Mouse (Mus musculus) left cerebral cortex, postnatal 25 days (tissue): ENCODE results near the gene Nol4l. TPM values are rescaled to one million over a fixed set of nuclear protein-coding genes. Genes with fewer than 3 reads are reported as not detected.
A peak's percentile ranks its signal among the peaks of the same experiment; 100 is the strongest.

Experiments
- DNase-seq, 2 experiments: peaks; one replicate each; pipeline ENCODE4 v3.0.0; 2022; ENCODE audit warnings: low spot score in 2 of 2, mixed read lengths in 1 of 2
- intact Hi-C: fragments of 180-260 bp; cut with DNase I; formaldehyde crosslinking; loops from one replicate; pipeline ENCODE4 v1.15.1; 2025
- total RNA-seq, 2 experiments: library from RNA; stranded (reverse); gene quantifications; 2 replicates each; pipeline ENCODE4 v1.2.3; 2021

Gene Nol4l
- total RNA-seq, result 10 to 100 TPM; 45.0 to 48.4 TPM

DNA sequence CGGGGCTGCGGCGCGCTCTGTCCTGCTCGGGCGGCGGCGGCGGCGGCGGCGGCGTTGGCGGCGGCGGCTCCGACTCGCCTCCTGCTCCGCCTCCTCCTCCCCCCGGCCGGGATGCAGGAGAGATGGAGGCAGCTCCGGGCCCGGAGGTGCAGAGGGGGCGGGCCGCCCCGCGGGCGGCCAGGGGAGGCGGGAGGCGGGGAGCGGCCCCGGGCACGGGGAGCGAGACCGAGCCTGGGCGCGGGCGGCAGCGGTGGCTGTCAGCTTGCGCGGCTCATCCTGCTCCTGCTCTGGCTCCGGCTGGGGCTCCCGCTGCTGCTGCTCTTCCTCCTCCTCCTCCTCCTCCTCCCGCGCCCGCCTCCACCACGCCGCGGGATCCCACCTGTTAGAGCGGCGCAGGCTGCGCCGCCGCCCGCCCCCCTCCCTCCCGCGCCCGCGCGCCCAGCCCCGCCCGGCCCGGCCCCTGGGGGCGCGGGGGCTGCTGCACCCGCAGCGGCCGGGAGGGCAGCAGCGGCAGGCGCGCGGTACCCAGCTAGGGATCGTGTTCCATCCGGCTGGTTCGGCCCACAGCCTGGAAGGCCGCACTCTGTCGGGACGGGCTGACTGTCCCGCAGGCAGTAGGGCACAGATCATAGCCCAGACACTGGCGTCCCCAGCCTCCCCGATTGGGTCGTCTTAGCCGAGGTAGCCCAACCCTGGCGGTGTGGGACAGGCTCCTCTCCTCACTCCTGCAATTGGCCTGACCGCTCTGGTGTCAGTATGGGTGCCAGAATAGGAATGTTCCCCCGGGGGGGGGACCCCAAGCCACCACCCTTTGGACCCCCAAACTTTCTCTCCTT, at the start of gene Nol4l:
Gene Nol4l, minus strand, starts transcription at position 41 of the 836 bp plus-strand sequence.
- no peak for DNase-seq
- intact Hi-C loops, result loop anchor here (2.0 kb wide), 1 partner anchor 37 kb away; the partner anchor contains the start of gene 4930404H24Rik

DNA sequence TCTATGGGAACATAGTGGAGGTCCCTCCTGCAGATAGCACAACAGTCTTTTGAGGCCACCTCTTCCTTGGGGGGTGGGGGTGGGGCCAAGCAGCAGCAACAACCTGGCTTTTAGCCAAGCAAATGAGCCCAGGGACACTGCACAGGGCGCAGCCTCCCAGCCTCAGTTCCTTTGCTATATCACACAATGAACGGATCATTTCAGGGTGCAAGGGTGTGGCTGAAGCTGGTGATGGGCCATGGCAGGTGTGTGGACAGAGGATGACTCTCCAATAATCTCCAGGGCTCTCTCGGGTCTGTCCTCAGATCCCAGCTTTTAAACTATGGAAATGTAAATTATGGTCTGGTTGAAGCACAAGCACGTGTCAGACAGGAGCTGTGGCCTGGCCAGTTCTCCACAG, 47.4 kb upstream of the Nol4l start:
- DNase-seq, result no peak
- intact Hi-C loops, result no loop called here

DNA sequence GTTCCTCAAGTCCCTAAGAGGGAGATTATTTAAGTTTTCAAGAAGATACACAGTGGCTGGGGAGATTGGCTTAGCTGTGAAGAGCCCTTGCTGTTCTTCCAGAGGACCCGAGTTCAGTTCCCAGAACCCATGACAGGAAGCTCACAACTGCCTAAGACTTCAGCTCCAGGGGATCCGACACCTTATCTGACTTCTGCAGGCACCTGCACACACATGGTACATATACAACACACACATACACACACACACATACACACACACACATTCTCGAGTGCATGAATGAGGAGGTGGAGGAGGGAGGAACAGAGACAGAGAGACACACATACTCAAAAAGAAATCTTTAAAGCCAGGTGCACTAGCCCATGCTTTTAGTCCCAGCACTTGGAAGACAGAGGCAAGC, 46.4 kb upstream of the Nol4l start:
- intact Hi-C loops, result no loop called here

DNA sequence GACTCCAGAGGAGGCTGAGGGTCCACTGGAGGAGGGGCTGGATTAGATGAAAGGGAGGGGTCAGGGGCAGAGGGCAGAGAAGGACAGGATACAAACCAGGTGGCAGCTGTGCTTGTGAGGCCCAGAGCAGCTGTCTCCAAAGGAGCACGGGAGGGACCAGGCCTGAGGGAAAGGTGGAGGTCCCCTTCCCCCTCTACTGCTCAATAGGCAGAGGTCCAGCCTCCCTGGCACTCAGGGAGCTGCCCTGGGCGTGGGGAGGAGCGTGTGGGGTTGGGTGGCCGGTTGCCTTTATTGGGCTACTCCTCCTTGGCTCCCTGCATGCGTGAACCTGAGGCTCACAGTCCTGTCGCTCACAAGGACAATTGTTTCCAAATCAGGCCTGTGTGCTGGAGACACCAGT, 45.8 kb upstream of the Nol4l start:
- no peak for DNase-seq
- intact Hi-C loops, result no loop called here

More for the DNA sequence above, 46.4 kb upstream of the Nol4l start:
- DNase-seq, result no peak

DNA sequence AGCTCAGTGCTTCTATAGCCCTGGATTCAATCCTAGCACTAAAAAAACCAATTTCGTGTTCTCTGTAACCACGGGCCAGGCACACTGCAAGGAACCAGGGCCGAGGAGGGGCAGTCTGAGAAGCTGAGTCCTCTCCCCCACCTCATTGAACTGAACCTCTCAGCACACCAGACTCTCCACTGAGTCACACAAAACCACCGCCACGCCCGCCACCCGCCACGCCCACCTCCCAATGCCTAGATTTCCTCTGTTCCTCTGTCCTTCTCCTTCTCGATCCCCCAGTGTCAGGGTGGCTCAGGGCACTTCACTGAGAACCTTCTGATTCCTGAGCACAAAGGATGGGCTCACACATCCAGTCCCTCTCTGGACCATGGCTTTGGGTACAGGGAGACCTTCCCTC, 43.3 kb upstream of the Nol4l start:
- intact Hi-C loops, result no loop called here
- DNase-seq, result no peak

DNA sequence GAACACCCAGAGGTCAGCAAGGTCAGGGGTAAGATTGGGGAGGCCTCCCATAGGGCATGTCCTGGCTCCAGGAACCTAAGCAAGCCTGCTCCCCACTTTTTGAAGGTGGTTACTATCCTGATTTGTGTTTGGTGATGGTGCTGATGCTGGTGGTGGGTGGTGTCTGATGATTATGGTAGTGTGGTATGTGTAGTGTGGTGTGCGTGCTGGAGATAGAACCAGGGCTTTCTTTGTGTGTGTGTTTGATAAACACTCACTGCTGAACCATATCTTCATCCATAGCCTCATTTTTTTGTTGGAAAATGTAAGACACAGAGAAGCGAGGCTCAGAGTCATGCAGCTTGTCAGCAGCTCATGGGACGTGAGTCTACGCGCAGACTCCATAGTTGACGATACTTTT, 38.8 kb upstream of the Nol4l start:
- intact Hi-C loops, result loop anchor here (5.0 kb wide), 1 partner anchor 86 kb away; no protein-coding TSS in a partner anchor
- no peak for DNase-seq

DNA sequence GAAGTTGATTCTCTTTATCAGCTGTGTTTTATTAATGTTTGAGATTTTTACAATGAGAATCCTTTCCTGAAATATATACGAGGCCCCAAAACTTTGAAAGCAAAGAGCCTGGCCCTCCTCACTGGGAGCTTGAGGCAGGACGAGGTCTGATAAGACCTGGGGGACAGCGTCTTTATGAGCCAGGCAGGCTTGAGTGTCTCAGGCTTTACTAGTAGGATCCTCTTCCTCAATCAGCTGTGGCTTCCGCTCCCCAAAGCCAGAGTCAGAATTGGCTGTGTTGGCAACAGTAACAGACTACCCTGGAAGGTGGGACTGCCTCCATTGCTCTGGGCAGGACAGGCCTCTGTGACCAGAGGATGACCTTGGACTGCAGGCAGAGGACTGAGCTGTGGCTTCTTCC, 38.2 kb upstream of the Nol4l start:
- DNase-seq, result no peak
- intact Hi-C loops, result loop anchor here (5.0 kb wide), 1 partner anchor 86 kb away; no protein-coding TSS in a partner anchor

DNA sequence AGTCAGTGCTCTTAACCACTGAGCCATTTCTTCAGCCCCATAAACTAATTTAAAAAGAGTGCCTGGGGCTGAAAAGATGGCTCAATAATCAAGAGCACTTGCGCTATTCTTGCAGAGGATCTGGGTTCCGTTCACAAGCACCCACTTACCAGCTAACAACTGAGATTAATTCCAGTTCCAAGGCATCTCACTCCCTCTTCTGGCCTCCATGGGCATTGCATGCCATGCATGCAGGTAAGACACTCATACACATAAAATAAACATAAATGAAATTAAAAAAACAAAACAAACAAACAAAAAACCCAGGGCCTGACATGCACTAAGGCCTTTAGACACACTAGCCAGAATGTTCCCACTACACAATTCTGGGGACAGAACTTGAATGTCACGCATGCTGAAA, 34.6 kb upstream of the Nol4l start:
- no peak for DNase-seq
- intact Hi-C loops, result no loop called here

DNA sequence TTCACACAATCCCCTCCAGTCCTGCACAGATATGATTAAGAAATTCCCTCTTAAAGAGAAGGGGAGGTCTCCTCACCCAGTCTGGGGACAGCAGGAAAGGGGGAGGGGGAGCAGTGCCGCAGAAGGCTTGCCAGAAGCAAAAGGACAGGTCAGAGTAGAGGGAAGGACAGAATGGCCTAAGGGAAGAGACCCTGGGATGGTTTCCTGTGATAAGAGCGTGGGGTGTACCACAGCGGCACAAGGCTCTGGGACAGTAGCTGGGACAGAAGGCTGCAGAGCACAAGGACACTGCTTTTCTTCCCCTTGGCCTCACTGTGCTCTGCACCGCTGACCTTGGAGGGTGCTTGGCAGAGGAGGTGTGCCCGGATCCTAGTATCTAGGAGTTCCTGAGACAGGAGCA, 31.8 kb upstream of the Nol4l start:
- intact Hi-C loops, result no loop called here

DNA sequence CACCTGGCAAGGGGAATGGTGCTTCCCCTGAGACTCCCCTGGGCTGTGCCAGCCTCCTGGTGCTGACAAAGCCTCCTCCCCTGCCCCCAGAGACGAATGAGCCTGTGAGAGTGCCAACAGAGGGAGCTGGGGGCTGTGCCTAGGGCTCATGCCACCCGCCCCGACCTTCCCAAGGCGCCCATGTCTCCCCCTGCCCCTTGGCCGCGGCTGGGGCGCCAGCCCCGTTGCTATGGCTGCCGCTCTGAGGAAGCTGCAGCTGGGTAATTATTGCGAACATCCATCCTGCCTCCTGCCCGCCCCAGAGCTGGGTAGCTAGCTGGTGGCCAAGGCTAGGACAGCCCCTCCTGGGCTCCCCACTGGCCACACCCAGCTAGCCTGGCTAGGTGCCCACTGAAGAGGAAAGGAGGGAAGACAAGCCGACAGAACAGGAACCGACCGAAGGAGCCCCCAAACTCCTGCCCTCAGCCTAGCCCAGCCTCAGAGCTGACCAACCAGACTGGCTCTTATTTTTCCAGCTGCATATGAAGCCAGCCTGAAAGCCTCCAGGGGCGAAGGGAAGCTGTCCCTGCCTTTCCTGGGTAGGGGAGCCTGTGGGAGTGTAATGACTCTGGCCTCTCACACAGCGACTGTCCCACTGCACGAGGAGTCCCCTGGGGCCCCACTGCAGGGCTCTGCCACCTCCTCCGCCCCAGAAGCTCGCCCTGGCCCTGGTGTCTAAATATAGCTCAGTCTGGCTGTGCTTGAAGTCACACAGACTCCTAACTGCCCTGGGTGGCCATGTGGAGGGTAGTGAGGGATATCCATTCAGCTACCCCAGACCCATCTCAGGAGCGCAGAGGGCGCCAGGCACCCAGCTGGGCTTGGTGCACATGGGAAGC, 31.1 kb upstream of the Nol4l start:
- DNase-seq, result peak; percentile 19 to 20

More for the DNA sequence above, 31.8 kb upstream of the Nol4l start:
- DNase-seq, result no peak

DNA sequence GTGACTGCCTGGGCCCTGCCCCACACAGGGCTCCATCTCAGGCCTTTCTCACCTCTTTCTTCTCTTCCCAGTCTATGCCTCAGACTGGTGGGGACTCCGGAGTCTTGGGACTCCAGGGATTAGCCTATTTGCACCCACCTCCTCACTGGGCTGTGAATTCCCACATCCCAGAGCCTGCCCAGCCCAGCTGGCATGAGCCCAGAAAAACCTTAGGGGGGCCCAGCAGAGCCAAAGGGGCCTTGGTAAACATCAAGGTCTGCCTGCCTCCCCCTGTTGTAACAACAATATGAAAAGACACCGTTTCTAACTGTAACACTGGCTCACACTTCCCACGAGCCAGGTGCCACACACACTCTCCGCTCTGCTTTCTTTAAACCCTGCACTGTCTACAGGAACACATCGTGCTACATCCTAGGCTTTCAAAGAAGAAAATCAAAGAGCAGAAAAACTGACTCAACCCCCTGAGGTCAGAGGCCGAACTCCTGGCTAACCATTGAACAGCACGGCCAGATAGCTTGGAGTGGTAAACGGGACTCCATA, 29.9 kb upstream of the Nol4l start:
- intact Hi-C loops, result no loop called here
- DNase-seq, result peak; percentile 31 to 68

More for the DNA sequence above, 31.1 kb upstream of the Nol4l start:
- intact Hi-C loops, result no loop called here

DNA sequence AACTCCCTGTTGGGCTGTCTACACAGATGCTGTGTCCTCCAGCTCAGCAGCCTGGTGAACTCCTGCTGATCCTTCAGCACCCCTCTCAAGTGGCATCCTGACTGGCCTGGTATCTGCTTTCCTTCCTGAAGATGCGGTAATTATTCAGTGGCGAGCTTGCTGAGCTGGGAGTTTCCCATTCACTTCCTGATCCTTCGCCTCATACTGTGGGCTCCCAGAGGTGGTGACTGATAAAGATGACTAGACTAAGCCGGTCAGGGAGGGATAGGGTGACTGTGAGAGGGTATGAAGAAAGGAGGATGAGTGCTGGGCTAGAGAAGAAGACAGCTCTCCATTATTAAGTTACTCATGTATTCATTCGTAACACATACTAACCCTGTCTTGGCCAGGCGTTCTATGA, 28.7 kb upstream of the Nol4l start:
- DNase-seq, result no peak
- intact Hi-C loops, result no loop called here

DNA sequence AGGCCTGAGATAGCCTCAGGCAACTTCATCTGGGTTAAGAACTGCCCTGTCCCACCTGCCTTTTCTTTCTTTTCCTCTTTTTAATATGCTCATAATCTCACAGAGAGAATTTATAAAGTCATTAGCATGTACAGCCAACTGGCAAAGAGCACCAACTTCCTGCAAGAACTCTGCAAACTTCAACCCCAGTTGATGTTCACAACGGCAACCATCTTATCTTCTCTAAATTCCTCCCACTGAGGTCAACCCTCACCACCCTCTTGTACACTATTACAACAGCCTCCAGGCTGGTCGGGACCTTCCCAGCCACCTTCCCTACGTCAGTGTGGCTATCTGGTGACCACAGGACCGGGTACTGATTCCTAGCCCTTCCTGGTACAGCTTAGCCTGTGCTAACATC, 27.5 kb upstream of the Nol4l start:
- no peak for DNase-seq
- intact Hi-C loops, result no loop called here

DNA sequence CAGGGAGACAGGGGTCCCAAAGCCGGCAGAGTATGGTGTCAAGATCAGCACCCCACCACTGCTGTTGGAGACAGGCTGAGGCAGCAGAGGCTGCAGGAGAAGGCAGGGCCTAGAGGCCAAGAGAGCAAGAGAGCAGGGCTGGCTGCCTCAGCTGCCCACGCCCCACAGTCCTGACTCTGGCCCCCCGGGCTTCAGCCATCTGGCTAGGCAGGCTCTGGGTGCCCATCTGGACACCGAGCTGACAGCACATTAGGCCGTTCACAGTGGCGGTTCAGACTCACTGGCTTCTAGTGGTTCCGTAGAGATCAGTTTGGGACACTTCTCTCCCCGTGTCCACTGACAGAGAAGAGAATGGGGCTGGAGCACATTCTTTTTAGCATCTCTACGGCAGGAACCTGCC, 26.4 kb upstream of the Nol4l start:
- intact Hi-C loops, result no loop called here
- DNase-seq, result no peak

DNA sequence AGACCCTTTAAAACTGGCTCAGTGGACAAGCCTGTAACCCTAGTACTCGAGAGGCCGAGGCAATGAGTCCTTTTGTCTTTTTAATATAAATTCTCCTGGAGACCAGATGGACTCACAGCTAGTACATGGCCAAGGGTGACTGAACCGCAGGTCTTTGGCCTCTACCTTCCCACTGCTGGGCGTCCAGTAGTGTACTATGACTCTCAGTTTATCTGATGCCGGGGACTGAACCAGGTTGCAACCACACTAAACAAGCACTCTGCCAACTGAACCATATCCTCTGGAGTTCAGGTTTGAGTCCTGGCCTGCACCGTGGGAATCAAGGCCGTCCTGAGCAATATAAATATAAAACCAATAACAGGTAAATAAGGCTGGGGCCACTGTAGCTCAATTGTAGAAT, 24.8 kb upstream of the Nol4l start:
- intact Hi-C loops, result no loop called here
- DNase-seq, result no peak

DNA sequence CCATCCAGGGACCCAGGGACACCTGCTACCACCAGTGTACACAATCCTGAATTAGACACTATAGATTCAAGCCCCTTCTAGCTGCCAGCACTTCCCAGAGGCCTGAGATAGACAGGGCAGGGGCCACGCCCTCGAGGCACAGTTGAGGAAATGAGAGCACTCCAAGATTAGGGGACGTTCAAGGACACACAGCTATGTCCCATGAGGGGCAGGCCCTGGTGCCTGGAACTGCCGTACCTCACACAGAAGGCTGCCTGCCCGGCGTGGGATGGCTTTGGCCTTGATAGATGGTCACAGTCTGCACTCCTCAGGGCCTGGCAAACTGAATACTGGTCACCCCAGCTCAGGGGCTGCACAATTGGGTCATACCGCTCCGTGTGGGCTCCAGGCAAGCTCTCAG, 19.7 kb upstream of the Nol4l start:
- intact Hi-C loops, result no loop called here
- DNase-seq, result no peak

DNA sequence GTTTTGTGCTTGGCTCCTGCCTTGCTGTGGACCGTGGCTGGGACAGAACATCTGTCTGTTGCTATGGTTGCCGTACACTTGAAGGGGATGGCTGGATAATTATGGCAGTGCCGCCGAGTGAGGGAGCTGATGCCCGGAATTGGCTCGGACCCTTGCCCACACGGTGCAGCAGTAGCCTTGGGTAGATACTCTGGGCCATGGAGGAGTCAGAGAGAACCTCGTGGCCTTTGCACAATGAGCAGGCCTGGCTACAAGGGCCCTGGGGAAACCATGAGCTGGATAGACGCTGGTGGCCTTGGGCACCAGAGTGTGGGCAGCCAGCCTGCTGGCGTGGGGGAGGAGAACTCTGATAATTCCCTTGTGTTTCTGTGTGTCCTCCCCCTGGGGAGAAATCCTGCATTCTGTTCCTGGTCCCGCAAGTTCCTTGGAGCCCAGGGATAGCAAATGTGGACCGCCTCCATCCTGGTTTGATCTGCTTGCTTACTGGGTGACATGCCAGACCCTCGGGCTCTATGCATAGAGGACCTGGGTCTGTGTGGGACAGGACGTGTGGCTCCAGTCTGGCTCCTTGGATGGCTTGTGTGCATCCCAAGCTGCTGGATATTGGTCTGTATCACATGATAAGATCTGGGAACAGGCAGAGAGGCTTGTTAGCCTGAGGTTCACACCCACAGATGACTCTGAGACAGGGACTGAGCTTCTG, 18.6 kb upstream of the Nol4l start:
- DNase-seq, result peak in 1 of 2 experiments; percentile 23

DNA sequence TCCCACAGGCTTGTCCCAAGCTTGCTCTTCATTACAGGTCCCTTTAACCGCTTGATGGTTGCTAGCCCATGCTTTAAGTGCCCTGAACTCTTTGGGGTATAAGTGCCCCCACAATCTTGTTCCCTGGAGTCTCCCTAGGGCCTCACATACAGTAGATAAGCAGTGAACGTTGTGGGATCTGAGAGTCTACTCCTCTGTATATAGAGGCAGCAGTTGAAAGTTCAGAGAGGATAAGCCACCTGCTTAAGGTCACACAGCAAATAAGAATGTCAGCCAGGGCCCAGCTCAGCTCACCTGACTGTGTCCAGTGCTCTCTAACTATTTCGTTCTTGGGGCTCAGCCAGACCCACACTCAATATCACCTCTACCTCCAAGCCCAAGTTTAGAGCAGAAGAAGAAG, 17.9 kb upstream of the Nol4l start:
- intact Hi-C loops, result no loop called here
- no peak for DNase-seq

More for the DNA sequence above, 18.6 kb upstream of the Nol4l start:
- intact Hi-C loops, result no loop called here

DNA sequence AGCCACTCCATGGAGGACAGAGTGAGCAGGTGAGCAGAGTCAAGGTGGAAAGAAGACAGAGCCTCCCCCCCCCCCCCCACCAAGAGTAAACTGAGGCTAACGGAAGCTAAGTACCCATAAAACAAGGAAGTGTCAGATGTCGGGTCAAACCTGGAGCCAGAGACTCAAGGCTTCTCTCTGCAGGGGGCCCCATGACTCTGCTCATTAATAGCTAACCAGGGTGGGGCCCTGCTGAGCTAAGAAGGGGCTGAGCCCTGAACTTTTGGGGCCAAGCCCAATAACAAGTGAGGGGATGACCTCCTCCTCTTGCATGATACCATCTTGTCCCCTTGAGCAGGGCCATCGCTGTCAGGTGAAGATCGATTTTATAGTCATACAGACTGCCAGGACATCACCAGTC, 17.2 kb upstream of the Nol4l start:
- intact Hi-C loops, result no loop called here

DNA sequence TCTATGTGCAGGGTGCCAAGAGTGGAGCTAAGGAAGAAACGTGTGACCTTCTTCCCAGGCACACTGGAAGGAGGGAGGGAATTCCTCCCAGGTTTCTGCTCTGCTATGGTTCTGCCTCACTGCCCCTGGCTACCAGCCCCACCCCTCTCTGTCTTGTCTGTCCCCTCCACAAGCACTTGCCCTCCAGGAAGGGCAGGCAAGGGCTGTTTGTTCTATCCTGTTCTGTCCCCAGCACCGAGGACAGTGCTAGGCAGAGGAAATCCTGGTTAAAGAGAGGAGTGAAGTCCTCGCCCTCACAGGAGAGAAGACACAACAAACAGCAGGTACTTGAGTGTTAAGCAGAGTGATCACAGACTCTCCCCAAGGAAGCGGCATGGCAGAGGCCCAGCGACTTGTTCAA, 16.7 kb upstream of the Nol4l start:
- intact Hi-C loops, result no loop called here
- no peak for DNase-seq

More for the DNA sequence above, 17.2 kb upstream of the Nol4l start:
- no peak for DNase-seq
